Mouse (Mus musculus) brain, adult 2 months (tissue): ENCODE results near the gene Fosb.

Experiments
- DNase-seq: peaks from one replicate; pipeline ENCODE4 v3.0.0; 2011; ENCODE audit warnings: low read depth, low spot score

Fosb gene

DNA sequence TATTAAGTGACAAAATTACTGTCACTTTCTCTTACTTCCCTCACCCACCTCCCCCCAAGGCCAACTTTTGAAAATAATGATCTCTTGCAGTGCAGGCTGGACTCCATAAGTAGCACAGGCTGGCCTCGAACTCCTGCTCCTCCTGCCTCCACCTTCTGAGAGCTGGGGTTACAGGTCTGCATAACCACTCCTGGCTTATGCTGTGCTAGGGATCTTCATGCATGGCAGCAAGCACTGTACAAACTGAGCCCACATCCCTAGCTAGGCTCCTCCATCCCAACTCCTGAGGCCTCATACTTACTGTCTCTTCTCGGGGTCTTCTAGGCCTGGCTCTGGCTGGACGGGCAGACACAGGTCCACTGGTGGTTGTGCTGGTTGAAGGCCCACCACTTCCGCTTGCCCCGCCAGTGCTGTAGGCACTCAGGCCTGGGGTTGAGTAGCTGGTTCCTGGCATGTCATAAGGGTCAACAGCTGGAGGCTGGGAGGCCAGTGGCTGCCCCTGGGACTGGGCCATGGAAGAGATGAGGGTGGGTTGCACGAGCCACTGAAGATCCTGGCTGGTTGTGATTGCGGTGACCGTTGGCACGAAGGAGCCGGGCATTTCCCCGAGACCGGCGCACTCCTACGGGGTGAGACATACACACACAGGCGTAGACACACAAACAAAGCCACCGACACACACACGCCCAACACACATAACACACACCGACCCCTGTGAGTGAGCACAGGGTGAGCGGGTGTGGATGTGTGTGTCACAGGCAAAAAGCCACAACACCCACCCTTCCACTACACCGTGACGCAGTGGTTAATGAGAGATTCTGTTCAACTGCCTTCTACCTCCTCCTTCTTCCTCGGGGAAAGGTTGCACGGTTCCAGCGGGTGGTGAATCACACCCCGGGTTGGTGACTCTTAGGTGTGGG, 2.8 kb downstream of the Fosb start:
- DNase-seq = no peak

- DNase-seq = no peak
These were observed 3.8 kb downstream of the Fosb start for GRCm38 (mm10) chr7:19305796-19306765.

- DNase-seq = no peak
These were observed 4.5 kb downstream of the Fosb start for GRCm38 (mm10) chr7:19305413-19305735.

- no peak for DNase-seq
These were observed 5.1 kb downstream of the Fosb start for GRCm38 (mm10) chr7:19304501-19305412.

DNA sequence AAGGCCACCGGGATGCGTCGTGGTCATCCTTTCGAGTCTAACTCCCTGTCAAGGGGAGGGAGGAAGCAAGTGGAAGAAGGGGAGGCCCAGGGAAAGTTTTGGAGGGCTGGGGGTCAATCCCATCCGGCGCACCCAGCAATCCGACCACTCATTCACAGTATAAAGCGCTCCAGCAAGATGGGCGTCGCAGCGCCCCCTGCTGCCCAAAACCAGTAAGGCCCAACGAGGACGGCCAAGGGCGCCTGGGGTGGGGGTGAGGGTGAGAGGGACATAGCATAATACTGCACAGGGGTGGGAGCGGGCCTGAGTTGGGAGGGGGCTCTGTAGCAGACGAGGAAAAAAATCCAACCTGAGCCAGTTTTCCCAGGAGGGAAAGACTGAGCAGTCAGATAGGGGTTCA, 6.1 kb downstream of the Fosb start:
- DNase-seq = peak; percentile 73

DNA sequence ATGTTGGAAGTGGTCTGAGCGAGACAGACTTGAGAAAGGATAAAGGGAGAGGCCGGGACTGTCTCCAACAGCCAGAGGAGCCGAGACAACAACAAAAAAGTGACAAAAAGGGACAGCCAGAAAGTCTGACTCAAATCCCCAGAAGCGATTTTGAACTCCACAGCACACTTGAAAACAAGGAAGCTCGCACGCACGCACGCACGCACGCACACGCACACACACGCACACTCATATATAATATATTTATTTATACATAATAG, 6.9 kb downstream of the Fosb start:
- DNase-seq = no peak

DNA sequence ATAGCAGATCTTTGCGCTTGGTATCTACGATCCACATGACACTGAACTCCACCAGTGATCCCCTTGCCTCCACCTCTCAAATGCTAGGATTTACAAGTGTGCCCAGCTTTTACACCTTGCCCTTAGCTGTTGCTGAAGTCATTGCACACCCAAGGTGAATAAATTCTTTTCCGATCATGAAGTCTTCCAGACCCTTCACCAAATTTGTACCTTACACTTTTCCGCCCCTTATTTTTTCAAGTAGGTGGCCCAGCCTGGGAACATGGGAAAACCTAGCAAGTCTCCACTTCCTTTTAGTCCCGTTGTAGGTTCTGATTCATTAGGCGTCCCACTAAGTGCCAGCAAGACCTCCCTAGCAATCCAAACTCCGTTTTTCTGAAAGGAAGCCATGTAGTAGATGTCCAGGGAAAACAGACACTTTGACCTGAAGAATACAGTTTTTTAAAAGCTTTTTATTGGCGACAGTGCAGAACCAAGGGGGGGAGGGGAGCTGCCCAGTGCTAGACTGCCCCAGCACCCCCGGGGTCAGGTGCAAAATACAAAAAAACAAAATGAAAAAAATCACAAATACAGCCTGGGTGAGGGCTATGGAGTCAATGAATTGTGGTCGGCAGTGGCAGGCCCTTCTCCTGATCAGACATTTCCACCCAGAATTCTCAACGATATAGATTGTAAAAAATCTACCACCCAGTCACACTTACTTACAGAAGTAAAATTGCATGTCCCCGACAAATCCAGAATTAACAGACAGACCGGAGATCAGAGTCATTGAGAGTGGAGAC, 7.4 kb downstream of the Fosb start:
- DNase-seq = no peak

DNA sequence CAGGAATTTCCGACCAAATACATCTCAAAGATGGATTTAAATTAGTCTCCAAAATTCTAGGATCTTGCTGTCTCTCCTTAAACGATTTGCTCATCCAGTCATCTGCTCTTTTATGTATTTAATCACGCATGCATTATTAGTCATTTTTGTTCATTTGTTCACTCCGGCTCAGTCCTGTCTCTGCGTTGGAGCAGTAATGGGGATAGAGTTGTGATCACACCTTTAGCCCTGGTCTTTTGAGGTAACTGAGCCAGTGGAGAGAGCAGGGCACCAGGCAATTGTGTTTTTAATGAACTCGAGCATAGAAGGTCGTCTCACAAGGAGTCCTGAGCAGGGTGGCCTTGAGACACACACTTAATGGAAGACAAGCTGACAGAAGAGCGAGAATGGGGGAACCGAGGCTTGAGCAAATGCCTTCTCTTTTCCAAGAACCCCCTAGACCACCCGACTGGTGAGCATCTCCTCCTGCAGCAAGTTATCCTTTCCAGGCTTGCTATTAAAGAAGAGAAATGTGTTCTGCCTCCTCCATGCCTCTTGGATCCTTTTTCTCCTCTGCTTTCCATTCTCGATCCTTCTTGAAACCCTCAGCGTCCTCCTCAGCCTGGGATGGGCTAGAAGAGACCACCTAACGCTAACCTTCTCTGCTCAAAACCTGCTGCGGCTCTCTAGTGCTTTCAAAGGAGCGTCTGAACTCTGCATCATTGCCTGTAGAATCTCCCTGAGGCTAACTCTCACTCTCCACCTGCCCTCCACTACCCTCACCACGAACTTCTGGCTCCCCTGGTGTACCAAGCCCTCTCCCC, 8.2 kb downstream of the Fosb start:
- no peak for DNase-seq

GRCm38 (mm10) chr7:19300501-19301421, 9.1 kb downstream of the Fosb start:
- peak; percentile 93 for DNase-seq

DNA sequence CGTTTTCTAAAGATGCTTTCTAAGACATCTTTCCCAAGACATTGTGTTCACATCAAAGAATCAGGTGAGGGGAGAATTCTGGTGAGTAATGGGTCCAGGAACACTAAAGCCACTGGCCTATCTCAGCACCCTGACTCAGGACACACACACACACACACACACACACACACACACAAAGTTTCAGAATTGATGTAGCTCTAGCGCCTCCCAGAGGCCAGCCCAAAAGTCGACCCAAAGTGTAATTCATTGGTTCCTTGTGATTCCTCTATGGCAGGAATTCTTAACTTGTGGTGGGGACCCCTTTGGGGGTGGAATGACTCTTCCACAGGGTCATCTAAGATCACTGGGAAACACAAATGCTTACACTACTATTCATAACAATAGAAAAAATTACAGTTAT, 10.7 kb downstream of the Fosb start:
- peak; percentile 86 for DNase-seq

- no peak for DNase-seq
These were observed 12.1 kb downstream of the Fosb start for GRCm38 (mm10) chr7:19297794-19298193.

GRCm38 (mm10) chr7:19297034-19297433, 12.8 kb downstream of the Fosb start:
- DNase-seq = no peak

DNA sequence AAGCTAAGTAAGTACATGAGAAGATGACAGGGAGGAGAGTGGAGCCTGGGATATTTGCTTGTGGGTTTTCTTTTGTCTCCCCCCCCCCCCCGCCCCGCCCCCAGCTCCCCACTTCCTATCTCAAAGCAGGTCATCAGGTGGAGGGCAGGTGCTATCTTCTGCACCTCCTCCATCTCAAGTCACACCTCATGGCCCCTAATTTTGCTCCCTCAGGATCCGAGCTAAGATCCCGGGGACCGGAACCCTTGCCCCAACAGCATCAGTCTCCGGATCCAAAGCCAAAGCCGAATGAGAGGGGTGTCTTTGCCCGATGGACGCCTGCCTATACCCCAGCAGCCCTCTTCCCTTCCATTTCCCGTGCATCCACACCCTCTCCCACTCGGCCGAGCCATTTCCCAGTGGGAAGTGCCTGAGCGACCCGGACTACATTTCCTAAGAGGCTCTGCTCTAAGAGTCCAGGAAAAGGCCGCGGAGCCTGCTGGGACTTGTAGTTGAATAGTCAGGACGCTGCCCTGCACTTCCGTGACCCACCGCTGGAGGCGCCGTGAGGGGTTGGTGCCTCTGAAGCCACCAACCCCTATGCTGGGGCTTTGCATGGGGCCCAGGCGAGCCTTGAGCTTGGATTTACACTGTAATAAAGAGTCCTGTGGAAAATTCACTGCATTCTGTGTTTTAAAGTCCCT, 14.2 kb downstream of the Fosb start:
- peak; percentile 98 for DNase-seq

DNA sequence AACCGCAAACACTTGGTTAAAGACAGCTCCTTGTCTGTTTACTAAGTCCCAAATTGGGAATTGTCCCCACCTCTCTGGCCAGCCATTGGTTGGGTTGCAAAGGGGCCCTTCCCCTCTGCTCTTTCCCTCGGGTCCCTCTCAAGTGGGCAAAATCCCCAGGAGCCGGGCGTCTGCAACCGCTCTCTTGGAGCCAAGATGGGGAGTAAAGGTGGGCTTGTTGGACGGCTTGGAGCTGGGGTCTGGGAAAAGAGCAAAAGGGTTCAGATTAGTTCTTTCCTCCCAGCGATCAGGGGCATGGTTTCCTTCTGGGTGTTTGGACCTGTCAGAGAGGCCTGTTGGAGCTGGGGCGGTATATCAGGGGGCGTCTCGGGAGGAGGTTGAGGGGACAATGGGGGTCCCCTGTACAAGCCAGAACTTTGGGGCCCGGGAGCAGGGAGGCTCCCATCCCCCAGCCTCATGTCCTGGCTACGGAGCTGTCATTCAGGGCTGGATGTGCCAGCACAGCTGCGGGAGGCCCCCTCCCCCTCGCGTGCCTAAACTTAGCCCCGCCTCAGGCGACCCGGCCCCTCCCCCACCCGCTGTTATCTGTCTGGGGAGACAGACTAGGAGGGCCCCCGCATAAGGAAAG, 18.8 kb downstream of the Fosb start:
- DNase-seq = peak; percentile 48

- DNase-seq = peak; percentile 67
These were observed 25.1 kb downstream of the Fosb start for GRCm38 (mm10) chr7:19284763-19285162.

DNA sequence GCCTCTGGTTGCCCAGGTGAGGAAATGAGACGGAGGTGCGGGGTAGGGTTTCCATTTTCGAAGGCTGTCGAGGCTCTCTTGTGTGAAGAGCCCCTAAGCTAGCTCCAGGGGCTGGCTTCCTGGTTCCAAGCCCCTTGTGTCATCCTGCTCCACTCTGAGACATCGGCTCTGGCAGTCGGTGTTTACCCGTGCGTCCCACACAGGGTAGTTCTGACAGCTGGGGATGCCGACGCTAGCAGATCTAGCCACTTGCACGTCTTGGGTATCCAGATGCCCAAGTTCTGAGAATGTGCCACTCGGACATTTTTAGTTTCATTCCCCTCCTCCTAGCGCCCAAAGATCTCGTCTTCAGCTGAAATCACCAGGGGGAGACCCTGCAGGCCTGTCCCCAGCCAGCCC, 26.4 kb downstream of the Fosb start:
- DNase-seq = peak; percentile 72

DNA sequence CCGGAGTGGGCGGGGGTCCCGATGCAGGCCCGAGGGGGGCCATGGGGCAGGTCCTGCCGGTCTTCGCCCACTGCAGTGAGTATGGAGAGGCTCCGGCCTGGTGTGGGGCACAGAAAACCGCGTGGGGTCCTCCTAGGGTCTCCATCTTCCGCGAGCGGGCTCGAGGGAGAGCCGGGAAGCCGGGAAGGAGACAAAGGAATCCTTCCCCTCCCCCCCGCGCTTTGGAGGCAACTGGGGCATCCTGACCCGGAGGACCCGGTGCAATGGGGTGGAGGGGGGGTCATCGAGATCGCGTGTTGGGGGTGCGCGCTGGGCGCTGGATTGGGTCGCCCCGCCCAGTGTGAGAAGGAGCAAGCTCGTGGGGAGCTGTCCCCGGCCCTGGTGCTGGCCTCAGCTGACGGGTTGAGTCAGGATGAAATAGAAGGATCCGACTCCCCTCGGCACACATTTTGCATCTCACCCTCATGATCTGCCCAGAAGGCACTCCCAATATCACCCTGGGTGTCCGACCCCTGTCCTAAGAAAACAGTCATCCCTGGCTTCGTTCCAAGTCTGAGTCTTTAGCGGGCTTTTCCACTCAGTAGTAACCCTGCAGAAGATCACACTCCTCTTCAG, 27.0 kb downstream of the Fosb start:
- peak; percentile 53 for DNase-seq

- peak; percentile 93 for DNase-seq
These were observed 27.5 kb downstream of the Fosb start, which contains the start of gene Rtn2 for GRCm38 (mm10) chr7:19282385-19282784. Gene Rtn2 (plus strand): TSS chr7:19282624.
